23 mouse cellular contexts compared by ENCODE assay signal in the genomic region with DNA sequence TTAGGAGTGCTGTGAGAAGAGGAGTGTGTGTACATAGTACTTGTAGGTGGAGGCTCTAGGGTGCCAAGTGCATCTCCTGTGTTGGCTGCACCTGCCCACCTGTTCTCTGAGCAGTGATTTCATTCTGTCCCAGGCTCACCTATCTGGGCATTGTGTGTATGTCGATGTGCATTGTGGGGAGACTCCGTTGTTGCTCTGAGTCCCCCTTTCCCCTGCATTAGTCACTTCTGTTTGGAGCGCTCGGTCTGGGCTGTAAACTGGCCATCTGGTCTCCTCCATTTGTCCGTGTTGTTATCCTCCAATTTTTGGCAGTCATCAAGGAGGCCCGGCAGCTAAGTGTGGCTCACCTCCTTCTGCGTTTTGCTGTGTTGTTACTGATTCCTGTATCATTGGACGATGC. TPM values are rescaled to one million over a fixed set of nuclear protein-coding genes. Genes with fewer than 3 reads are reported as not detected.
DNase-seq lines count a peak whose midpoint lies in the region; ATAC-seq and TF ChIP-seq lines count a peak whose summit lies in the region.
"Had no signal": no experiment of that assay in that cellular context is flagged by ENCODE, and none has a peak within 500 bp of the region (broad histone marks: within the 10 kb centered on the region; RNA-seq: fewer than 3 reads in every experiment).

No protein-coding gene starts in this region.

- H3K9me3 ChIP-seq in forebrain, embryonic 14.5 days (replicated peaks; ENCODE audit: control insufficient read depth, low read length) = no peaks in the 10 kb centered on the region
- no peaks in the 10 kb centered on the region for H3K9me3 ChIP-seq in forebrain, embryonic 10.5 days
- no peaks in the 10 kb centered on the region for H3K9me3 ChIP-seq in midbrain, embryonic 16.5 days (replicated peaks; ENCODE audit: control insufficient read depth, low read length, poor library complexity, severe bottlenecking)
- H3K9me3 ChIP-seq: embryonic facial prominence, embryonic 12.5 days; G1E; heart, embryonic 15.5 days; limb, embryonic 15.5 days; megakaryocyte, embryonic 14.5 days had no signal

- peak; percentile 55; the same call in 1 of the 2 replicates for ATAC-seq in forebrain, embryonic 14.5 days
- no peak for ATAC-seq in megakaryocyte, adult 5-6 weeks (ENCODE audit: poor library complexity, severe bottlenecking)
- ATAC-seq in midbrain, embryonic 16.5 days = no peak
- ATAC-seq: activated CD4-positive, CD25-positive, alpha-beta regulatory T cell, adult 4 months; lung, postnatal 0 days had no signal

- no peaks in the 10 kb centered on the region for H3K36me3 ChIP-seq in forebrain, embryonic 14.5 days (ENCODE audit: control insufficient read depth, insufficient read depth, low read length)
- no peaks in the 10 kb centered on the region for H3K36me3 ChIP-seq in forebrain, embryonic 10.5 days (replicated peaks)
- no peaks in the 10 kb centered on the region for H3K36me3 ChIP-seq in midbrain, embryonic 16.5 days (ENCODE audit: control insufficient read depth, insufficient read depth, low read length)
- H3K36me3 ChIP-seq: embryonic facial prominence, embryonic 12.5 days; G1E; heart, embryonic 15.5 days; limb, embryonic 15.5 days had no signal

- H3K4me3 ChIP-seq in forebrain, embryonic 14.5 days (ENCODE audit: low read depth, low read length) = no peak overlapping the region
- no peak overlapping the region for H3K4me3 ChIP-seq in forebrain, embryonic 10.5 days
- no peak overlapping the region for H3K4me3 ChIP-seq in midbrain, embryonic 16.5 days (ENCODE audit: low read depth, low read length)
- H3K4me3 ChIP-seq: embryonic facial prominence, embryonic 12.5 days; erythroblast, embryonic 14.5 days; heart, embryonic 15.5 days; limb, embryonic 15.5 days; megakaryocyte, embryonic 14.5 days had no signal

- H3K9ac ChIP-seq in forebrain, embryonic 14.5 days (ENCODE audit: low read length) = no peak overlapping the region
- no peak overlapping the region for H3K9ac ChIP-seq in midbrain, embryonic 16.5 days (ENCODE audit: low read depth, low read length)
- H3K9ac ChIP-seq: embryonic facial prominence, embryonic 12.5 days; heart, embryonic 15.5 days; limb, embryonic 15.5 days had no signal

- H3K4me1 ChIP-seq in forebrain, embryonic 14.5 days (ENCODE audit: control insufficient read depth, insufficient read depth, low read length) = no peaks in the 10 kb centered on the region
- H3K4me1 ChIP-seq in forebrain, embryonic 10.5 days = no peaks in the 10 kb centered on the region
- no peaks in the 10 kb centered on the region for H3K4me1 ChIP-seq in midbrain, embryonic 16.5 days (ENCODE audit: control insufficient read depth, insufficient read depth, low read length)
- H3K4me1 ChIP-seq: embryonic facial prominence, embryonic 12.5 days; limb, embryonic 15.5 days had no signal

- H3K27me3 ChIP-seq in forebrain, embryonic 14.5 days (replicated peaks; ENCODE audit: control insufficient read depth, insufficient read depth, low read length) = no peaks in the 10 kb centered on the region
- H3K27me3 ChIP-seq in forebrain, embryonic 10.5 days (ENCODE audit: poor library complexity, severe bottlenecking) = no peaks in the 10 kb centered on the region
- H3K27me3 ChIP-seq in midbrain, embryonic 16.5 days (ENCODE audit: control insufficient read depth, insufficient read depth, low read depth, low read length) = no peaks in the 10 kb centered on the region
- H3K27me3 ChIP-seq: embryonic facial prominence, embryonic 12.5 days; limb, embryonic 15.5 days had no signal

- TF ChIP-seq CTCF in brain, embryonic 14.5 days (IDR thresholded peaks at IDR 0.05; ENCODE audit: borderline replicate concordance, extremely low read depth, insufficient read depth, insufficient read length) = no peak

- DNase-seq in forebrain, embryonic 14.5 days (ENCODE audit: low spot score) = peak; percentile 57
- DNase-seq in forebrain, embryonic 10.5 days (ENCODE audit: extremely low spot score, low spot score) = no peak
- DNase-seq in layer of hippocampus, adult 8-10 months (ENCODE audit: low spot score in 2 of 2) = peak; percentile 48 to 65
- no peak for DNase-seq in layer of hippocampus, adult 9-10 months (ENCODE audit: low spot score)
- DNase-seq in brain, embryonic 14.5 days (ENCODE audit: low read depth) = peak; percentile 70
- DNase-seq in cerebellum, adult 9-10 months = peak; percentile 89
- DNase-seq: adrenal gland, postnatal 10 days; gastrocnemius, postnatal 36 days; heart, postnatal 4 days; kidney, adult 18-20 months; kidney, postnatal 10 days; retina, postnatal 1 day; thymus, postnatal 25 days had no signal

- H3K4me2 ChIP-seq in forebrain, embryonic 14.5 days (ENCODE audit: low read length) = no peak overlapping the region
- no peak overlapping the region for H3K4me2 ChIP-seq in midbrain, embryonic 16.5 days (ENCODE audit: low read length)
- H3K4me2 ChIP-seq: embryonic facial prominence, embryonic 12.5 days; heart, embryonic 15.5 days; limb, embryonic 15.5 days had no signal

- 74% methylated on average over 8 of the region's 8 CpGs for WGBS in forebrain, embryonic 14.5 days
- WGBS in forebrain, embryonic 10.5 days = 92% methylated on average over 8 of the region's 8 CpGs
- WGBS in midbrain, embryonic 16.5 days = 81% methylated on average over 8 of the region's 8 CpGs

- no peak for TF ChIP-seq POLR2A in brain, embryonic 14.5 days (IDR thresholded peaks at IDR 0.05; ENCODE audit: borderline replicate concordance, extremely low read depth, insufficient read depth, insufficient read length, poor library complexity, severe bottlenecking)

- H3K27ac ChIP-seq in forebrain, embryonic 14.5 days (ENCODE audit: low read depth, low read length) = peak overlapping the region; percentile 48; the same call in 1 of the 2 replicates
- H3K27ac ChIP-seq in forebrain, embryonic 10.5 days = no peak overlapping the region
- H3K27ac ChIP-seq in midbrain, embryonic 16.5 days (ENCODE audit: low read length) = no peak overlapping the region
- H3K27ac ChIP-seq: embryonic facial prominence, embryonic 12.5 days; heart, embryonic 15.5 days; limb, embryonic 15.5 days had no signal

RNA-seq across cellular contexts. Expression of a gene that starts 14.5 kb away (rescaled TPM):
- polyA plus RNA-seq in forebrain, embryonic 14.5 days (2014; fragmentation: Nextera tagmentation; extraction: Ambion mirVana) = 162 and 169 TPM in 2 replicates
- 73.0 and 75.0 TPM in 2 replicates for polyA plus RNA-seq in forebrain, embryonic 10.5 days (2016; fragmentation: Nextera tagmentation; extraction: Ambion mirVana)
- 100 to 1,000 TPM; 126 to 154 (median 145) TPM for total RNA-seq in layer of hippocampus, adult 8-10 months (2022)
- polyA plus RNA-seq in brain, embryonic 14.5 days (2012; rRNA removed) = 46.7 and 59.3 TPM in 2 replicates
- total RNA-seq in megakaryocyte, adult 5-6 weeks (2015) = 50.6 and 60.4 TPM in 2 replicates
- total RNA-seq in megakaryocyte, adult 5-6 weeks (2017) = 85.1 and 110 TPM in 2 replicates
- 133 and 141 TPM in 2 replicates for polyA plus RNA-seq in midbrain, embryonic 16.5 days (2015; fragmentation: Nextera tagmentation; extraction: Ambion mirVana)

Comparison
In these comparisons a context has a peak if more than half of its experiments do, and no peak if none do; other contexts are left out.
1. DNase-seq: peak in forebrain, embryonic 14.5 days (single experiment), layer of hippocampus, adult 8-10 months (2 of 2), brain, embryonic 14.5 days (single experiment) and cerebellum, adult 9-10 months (single experiment); none in forebrain, embryonic 10.5 days (single experiment) and layer of hippocampus, adult 9-10 months (single experiment).